Mouse (Mus musculus): Measurements from ENCODE around the gene Hemk1. TPM values are rescaled to one million over a fixed set of nuclear protein-coding genes. Genes with fewer than 3 reads are reported as not detected.
A peak's percentile ranks its signal among the peaks of the same experiment; 100 is the strongest.

Gene Hemk1
- polyA plus RNA-seq, 1 experiment = 33.7 TPM

DNA sequence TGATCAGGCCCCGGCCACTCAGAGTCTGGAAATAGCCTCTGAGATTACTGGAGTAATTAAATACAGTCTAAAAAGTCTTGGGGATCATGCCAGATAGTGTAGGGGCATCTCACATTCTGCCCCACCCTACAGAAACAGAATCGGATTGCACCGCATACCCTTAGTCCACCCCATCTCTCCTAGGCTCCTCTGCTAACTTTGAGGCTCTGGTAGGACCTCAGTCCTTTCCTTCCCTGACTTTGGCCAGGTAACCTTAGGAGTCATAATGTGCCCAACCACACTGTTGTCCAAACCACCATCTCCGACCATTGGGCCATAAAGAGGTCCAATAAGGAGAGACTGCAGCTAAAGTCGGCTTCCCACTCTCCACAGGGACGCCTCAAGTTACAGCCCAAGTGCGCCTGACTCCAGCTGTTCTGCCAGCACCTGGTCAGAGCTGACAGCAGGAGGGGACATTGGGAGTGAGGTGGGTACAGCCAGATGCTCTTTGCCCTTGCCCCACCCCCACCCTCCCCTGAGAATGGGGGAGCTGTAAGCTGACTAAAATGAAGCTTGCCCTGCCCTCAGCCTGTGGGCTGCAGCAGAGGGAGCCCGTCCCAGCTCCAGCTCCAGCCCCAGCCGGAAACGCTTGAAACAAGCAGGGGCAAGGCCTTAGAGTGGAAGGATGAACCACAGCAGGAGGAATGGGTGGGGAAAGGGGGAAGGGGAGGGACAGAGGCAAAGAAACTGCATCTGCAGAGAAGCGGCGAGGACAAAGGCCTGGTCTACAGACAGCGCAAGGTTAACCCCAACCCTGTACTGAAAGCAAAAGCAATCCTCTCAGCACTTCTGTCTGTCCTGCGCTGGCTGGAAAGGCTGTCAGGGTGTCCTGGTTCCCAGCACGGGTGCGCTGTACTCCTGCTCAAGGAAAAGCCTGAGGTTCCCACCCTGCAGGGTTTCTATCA, 58.5 kb downstream of the Hemk1 start:
- H3K4me1 ChIP-seq (ENCODE audit: control insufficient read depth, insufficient read depth, low read length) = no peaks in the 10 kb centered on the region
- no peak overlapping the region for H3K27ac ChIP-seq (ENCODE audit: insufficient read depth, low read length)
- TF ChIP-seq CTCF (IDR thresholded peaks at IDR 0.05; ENCODE audit: extremely low read depth, insufficient read depth, low read length) = no peak
- no peak for TF ChIP-seq POLR2A (IDR thresholded peaks at IDR 0.05; ENCODE audit: extremely low read depth, insufficient read depth, low read length)
- H3K4me3 ChIP-seq (ENCODE audit: insufficient read depth, low read length) = no peak overlapping the region

DNA sequence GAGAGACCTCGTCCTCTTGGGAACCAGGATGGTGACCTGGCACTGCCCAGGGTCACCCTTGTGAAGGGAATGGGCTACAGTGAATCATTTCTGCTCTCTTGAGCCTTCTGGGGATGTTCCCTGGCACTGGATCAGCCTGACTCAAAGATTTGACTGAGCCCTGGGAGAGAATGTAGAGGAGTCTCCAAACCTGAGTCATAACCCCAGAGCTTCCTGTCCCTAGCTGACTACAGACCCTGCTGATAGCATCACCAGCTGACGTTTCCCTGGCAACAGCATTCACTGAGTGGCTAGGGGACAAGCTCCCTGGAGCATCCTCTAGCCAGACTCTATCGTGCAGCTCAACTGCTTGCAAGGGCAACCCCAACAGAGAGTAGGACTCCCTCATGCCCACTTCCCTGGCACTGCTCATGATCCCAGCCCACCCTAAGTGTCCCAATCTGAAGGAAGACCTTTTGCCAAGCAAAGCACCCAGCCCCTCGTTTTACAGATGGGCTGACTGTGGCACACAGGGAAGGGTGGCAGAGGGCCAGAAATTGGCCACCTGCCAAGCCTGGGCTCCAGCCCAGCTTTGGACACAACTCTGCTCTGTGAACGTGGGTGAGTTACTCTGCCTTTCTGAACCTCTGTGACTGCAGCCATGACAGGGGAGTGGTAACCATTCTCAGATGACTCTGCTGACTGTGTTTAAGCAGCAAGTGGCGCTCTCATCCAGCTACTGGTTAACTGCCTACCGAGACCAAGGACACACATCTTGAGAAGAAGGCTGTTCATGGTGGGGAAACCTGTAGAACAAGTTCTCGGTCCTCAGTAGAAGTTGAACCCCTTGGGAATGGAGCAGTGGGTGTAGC, 59.4 kb downstream of the Hemk1 start:
- Histone ChIP-seq H3K4me1 (ENCODE audit: control insufficient read depth, insufficient read depth, low read length) (no peaks in the 10 kb centered on the region), H3K27ac (ENCODE audit: insufficient read depth, low read length) (no peak overlapping the region), H3K4me3 (ENCODE audit: insufficient read depth, low read length) (no peak overlapping the region)
- no peak for TF ChIP-seq CTCF (IDR thresholded peaks at IDR 0.05; ENCODE audit: extremely low read depth, insufficient read depth, low read length)
- TF ChIP-seq POLR2A (IDR thresholded peaks at IDR 0.05; ENCODE audit: extremely low read depth, insufficient read depth, low read length) = no peak

DNA sequence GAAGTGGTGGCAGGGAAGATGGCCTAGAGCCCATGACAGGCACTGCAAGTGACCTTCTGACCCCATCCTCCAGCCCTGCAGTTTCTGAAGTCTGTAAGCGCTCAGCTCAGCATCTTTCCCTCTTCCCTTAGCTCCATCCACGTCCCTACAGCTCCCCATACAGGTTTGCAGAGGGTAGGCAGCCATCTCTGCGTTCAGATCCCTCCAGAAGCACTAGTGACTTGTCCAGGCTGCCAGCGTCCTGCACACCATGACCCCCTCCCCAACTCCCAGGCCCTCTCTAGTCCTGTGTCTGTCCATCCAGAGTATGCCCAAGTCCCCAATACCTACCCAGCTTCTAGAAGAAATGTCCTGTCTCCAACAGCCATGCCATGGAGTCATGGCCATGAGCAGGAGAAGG, 60.0 kb downstream of the Hemk1 start:
- H3K27ac ChIP-seq (ENCODE audit: insufficient read depth, low read length) = no peak overlapping the region
- no peak for TF ChIP-seq POLR2A (IDR thresholded peaks at IDR 0.05; ENCODE audit: extremely low read depth, insufficient read depth, low read length)
- peak; percentile 84 for TF ChIP-seq CTCF (IDR thresholded peaks at IDR 0.05; ENCODE audit: extremely low read depth, insufficient read depth, low read length)
- H3K4me1 ChIP-seq (ENCODE audit: control insufficient read depth, insufficient read depth, low read length) = no peaks in the 10 kb centered on the region
- no peak overlapping the region for H3K4me3 ChIP-seq (ENCODE audit: insufficient read depth, low read length)

DNA sequence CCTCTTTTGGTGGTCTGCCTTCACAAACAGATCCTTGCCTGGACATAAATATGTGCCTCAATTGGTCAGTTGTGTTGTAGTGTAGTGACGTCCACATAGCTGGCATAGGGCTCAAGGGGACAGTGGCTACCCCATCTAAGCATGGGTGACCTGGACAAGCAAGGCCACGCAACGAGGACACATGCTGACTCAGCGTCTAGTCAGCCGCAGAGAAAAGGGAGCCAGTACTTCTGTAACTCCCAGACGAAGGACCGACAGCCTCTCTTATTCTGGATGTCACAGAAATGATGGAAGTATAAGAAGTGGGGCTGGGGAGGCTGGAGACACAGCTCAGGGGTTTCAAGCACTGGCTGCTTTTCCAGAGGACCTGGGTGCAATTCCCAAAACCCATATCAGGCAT, 60.5 kb downstream of the Hemk1 start:
- no peak for TF ChIP-seq POLR2A (IDR thresholded peaks at IDR 0.05; ENCODE audit: extremely low read depth, insufficient read depth, low read length)
- TF ChIP-seq CTCF (IDR thresholded peaks at IDR 0.05; ENCODE audit: extremely low read depth, insufficient read depth, low read length) = no peak
- Histone ChIP-seq H3K27ac (ENCODE audit: insufficient read depth, low read length) (no peak overlapping the region), H3K4me1 (ENCODE audit: control insufficient read depth, insufficient read depth, low read length) (no peaks in the 10 kb centered on the region), H3K4me3 (ENCODE audit: insufficient read depth, low read length) (no peak overlapping the region)

Other genes starting within 250 kb of the Hemk1 start
- gene Dock3, start 106.4 kb downstream of the Hemk1 start, polyA plus RNA-seq (2012; rRNA removed) = 188 TPM in 2 replicates
- 4.4 and 5.1 TPM in 2 replicates for gene Mapkapk3, start 48.5 kb downstream of the Hemk1 start, polyA plus RNA-seq (2012; rRNA removed)
- gene Cish, start 42.3 kb downstream of the Hemk1 start, polyA plus RNA-seq (2012; rRNA removed) = 4.6 and 5.7 TPM in 2 replicates
- gene 6430571L13Rik, start 2.3 kb upstream of the Hemk1 start, polyA plus RNA-seq (2012; rRNA removed) = 5.1 and 5.2 TPM in 2 replicates
- 29.2 and 32.9 TPM in 2 replicates for gene Cacna2d2, start 61.3 kb upstream of the Hemk1 start, polyA plus RNA-seq (2012; rRNA removed)
- 35.4 and 36.5 TPM in 2 replicates for gene Tmem115, start 195.6 kb upstream of the Hemk1 start, polyA plus RNA-seq (2012; rRNA removed)
- 29.5 and 31.3 TPM in 2 replicates for gene Cyb561d2, start 203.8 kb upstream of the Hemk1 start, polyA plus RNA-seq (2012; rRNA removed)
- gene Nprl2, start 203.9 kb upstream of the Hemk1 start, polyA plus RNA-seq (2012; rRNA removed) = 66.7 and 67.2 TPM in 2 replicates
- 6.0 and 6.7 TPM in 2 replicates for gene Zmynd10, start 208.9 kb upstream of the Hemk1 start, polyA plus RNA-seq (2012; rRNA removed)
- 24.4 and 24.5 TPM in 2 replicates for gene Rassf1, start 213.2 kb upstream of the Hemk1 start, polyA plus RNA-seq (2012; rRNA removed)
- 139 and 143 TPM in 2 replicates for gene Tusc2, start 224.9 kb upstream of the Hemk1 start, polyA plus RNA-seq (2012; rRNA removed)
- 9.7 and 10.3 TPM in 2 replicates for gene Hyal2, start 229.6 kb upstream of the Hemk1 start, polyA plus RNA-seq (2012; rRNA removed)
- 5.0 and 5.7 TPM in 2 replicates for gene Hyal1, start 238.6 kb upstream of the Hemk1 start, polyA plus RNA-seq (2012; rRNA removed)
- 13.8 and 13.9 TPM in 2 replicates for gene Naa80, start 240.5 kb upstream of the Hemk1 start, polyA plus RNA-seq (2012; rRNA removed)
- gene Hyal3, start 242.5 kb upstream of the Hemk1 start, polyA plus RNA-seq (2012; rRNA removed) = 0.44 and 0.48 TPM in 2 replicates
- gene Ifrd2, start 249.3 kb upstream of the Hemk1 start, polyA plus RNA-seq (2012; rRNA removed) = 16.3 and 18.6 TPM in 2 replicates